Mouse (Mus musculus) urinary bladder, adult 18-20 months (tissue): ENCODE measurements around the gene St3gal3.

Source experiments
- DNase-seq, 2 experiments: peaks; one replicate each; pipeline ENCODE4 v3.0.0; 2022; ENCODE audit warnings: low spot score in 2 of 2, mixed read lengths in 2 of 2

St3gal3 gene

DNA sequence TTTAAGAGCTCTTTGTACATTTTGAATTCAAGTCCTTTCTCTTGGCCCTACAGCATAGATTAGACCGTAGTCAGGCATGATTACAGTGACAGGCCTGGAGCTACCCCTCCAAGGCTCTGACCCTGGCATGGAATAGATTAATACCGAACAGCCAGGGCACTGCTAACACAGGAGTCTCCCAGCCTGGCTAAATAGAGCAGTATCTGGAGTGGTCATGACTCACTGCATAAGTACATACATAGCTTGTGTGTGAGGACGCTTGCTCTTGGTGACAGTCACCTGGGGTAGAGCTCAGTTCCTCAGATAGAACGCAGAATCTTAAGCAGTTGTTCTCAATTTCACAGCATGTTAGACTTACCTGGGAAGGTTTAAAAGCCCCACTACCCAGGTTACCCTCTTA lies 112.3 kb downstream of the St3gal3 start:
- DNase-seq, result no peak

DNA sequence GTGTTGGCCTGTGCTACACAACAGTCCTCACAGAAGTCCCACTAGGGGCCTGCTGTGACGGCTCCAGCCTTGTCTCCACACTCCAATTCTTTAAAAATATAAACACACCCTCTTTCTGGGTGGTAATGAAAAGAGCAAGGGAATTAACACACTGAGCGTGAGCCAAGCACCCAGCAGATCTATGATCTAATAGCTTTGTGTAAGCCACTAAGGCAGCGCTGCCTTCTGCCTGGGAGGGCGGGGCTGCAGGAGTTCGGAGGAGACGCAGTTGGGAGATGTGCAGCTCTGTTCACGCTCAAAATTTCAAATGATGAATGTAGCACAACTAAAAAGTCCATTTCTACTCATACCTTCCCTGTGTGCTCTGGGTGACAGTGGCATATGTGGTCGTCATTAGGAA lies 115.1 kb downstream of the St3gal3 start:
- no peak for DNase-seq

DNA sequence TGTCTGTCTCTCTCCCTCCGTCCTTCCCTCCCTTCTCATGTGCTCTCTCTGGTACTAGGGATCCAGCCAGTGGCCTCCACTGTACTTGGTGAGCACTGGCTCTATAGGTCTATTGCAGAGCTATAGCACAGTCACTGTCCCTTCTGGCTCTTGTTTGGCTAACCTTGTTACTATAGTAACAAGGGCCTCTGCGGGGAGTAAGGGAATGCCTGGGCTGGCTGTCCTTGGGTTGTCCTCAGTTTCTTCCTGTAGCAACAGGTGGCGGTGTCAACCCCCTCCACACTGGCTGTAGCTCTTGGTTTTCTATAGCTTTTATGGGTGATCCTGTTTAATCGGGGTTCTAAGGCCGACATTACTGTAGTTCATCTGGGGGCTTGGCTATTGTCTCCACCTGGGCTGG lies 115.5 kb downstream of the St3gal3 start:
- no peak for DNase-seq

DNA sequence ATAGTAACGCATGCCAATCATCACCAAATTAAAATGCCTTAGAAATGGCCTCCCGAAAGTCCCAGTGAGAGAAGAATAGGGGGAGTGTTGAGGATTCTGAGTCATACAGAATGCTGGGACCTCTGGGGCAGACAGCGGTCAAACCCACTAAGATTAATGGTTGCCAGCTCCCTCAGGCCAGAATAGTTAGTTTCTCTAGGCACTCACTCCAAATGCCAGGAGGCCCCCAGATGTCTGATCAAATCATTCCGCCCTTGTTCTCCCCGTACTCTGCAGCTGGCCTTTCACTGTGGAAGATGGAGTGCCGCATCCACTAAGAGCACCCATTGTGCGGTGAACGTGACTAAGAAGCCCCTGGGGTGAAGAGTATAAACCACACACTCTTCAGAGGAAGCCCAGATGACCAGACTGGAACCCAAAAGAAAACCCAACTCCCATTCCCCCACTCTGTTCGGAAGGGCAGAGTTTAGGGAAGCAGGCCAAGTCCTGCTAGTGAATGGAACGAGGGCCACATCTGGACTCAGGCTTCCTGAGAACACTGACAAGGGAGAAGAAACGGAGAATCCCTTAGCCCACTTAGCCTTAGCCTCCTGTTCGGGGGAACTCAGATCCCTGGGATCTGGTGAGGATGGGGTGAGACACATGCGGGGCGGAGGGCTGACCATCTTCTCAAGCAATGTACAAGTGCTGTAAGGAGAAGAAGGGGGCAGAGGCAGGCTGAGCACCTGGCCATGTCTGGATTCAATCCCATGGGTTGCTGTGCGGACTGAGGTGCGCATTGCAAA lies 117.5 kb downstream of the St3gal3 start:
- no peak for DNase-seq

DNA sequence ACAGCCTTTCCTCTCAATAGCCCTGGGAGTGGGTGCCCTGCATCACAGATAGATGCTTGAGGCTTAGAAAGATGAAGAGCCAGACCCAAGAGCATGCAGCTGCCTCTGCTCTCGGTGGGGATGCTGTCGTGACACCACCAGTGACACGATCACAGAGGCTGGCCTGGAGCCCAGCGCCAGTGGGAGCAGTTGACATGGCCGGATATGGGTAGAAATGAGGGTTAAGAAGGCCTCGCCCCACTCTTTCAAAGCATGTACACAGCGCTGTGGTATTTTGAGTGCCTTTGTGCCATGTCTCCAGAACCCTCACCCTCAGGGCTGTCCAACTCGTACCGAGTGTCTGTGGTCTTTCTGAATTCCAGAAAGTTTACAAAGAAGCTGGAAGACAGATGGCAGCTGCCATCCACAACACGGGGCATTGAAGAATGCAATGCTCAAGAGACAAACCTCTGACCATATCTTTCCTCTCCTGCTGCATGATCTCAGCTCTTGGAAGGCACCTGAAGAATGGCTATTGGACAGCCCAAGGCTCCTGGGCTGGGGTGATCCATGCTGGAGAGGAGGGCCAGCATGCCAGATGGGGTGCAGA lies 118.3 kb downstream of the St3gal3 start:
- no peak for DNase-seq

DNA sequence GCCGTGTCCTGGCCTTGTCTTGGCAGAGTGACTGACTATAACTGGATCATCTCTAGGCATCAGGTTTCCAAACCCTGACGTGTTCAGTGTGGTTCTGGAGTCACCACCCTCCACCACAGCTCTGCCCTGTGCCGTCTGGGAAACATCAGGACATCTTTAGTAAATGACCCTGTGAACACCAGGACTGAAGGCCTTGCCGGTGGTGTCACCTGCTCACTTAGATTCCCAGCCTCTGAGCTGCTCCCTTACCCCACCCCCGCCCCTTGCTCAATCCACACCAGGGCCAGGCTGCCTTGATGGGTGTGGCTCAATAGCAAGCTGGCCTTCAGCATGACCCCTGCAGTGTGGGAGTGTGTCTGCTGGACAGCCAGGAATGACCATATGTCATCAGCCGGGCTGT lies 119.1 kb downstream of the St3gal3 start:
- no peak for DNase-seq

DNA sequence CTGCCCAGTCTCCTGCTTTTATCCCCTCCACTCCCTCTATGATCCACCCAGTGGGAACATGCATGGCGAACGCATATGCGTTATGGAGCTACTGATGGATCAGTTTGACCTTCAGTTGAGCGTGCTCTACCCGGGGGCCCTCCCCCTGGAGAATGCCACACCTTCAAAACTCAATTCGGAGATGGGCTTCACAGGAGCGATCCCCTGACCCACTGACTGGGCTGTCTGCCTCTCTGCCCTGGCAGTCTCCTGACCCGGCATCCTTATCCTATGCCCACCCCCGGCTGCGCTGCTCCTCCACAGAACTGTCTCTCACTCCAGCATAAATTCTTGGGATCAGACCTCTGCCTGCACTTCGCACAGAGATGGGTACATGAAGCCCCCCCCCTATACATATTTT lies 119.6 kb downstream of the St3gal3 start:
- no peak for DNase-seq

DNA sequence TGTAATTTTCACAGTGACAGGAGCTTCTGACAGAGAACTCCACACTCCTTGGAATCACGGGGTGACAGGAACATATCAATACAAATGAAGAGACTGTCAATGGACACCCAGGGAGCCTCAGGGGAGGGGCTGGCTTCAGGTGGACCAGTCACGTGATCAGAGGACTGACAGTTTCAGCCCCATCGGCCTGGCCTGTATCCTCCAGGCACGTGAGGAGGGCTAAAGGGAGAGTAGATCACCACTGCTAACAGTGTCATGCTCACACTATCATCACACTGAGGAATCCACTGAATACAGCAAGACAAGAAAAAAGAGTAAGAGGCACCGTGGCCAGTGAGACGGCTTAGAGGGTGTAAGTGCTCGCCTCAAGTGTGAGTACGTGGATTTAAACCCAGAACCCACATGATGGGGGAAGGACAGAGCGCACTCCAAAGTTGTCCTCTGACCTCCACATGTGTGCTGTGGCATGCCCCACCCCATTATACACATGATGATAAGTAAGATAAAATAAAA lies 124.0 kb downstream of the St3gal3 start:
- no peak for DNase-seq

DNA sequence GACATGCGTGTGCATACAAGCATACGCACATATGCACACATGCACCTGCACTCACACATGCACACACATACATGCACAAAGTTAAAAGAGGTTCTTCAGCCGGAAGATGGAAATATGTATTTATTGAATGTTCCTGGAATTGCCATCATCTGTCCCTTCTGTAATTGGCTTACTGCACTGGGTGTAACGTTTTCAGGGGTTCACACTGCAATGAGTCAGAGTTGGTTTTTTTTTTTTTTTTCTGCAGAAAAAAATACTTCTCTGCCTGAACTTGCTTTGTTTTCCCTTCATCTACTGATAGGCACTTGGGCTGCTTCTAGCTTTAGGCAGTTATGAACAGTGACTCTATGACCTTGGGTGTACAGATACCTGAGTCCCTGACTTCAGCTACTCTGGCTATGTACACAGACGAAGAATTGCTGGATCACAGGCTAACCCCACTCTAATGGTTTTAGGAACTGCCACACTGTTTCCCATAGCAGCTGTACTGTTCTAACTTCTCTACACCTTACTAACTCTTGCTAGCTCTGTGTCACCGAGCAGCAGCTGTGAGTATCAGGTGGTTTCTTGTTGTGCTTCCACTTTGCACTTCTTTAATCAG lies 126.2 kb downstream of the St3gal3 start:
- DNase-seq, result no peak

DNA sequence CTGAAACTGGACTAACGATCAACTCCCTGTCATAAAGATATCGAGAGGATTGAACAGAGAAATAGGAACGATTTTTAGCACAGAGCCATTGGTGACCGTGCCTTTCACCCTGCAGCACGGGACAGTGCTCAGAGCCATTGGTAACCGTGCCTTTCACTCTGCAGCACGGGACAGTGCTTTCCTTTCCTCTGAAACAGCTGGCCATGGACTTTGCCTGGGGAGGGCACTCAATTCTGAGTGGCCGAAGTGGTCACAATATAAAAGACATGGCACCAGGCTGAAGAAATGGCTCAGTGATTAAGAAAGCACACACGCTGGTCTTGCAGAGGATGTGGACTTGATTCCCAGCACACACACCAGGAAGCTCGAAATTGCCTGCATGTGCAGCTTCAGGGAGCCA lies 133.4 kb downstream of the St3gal3 start:
- no peak for DNase-seq

DNA sequence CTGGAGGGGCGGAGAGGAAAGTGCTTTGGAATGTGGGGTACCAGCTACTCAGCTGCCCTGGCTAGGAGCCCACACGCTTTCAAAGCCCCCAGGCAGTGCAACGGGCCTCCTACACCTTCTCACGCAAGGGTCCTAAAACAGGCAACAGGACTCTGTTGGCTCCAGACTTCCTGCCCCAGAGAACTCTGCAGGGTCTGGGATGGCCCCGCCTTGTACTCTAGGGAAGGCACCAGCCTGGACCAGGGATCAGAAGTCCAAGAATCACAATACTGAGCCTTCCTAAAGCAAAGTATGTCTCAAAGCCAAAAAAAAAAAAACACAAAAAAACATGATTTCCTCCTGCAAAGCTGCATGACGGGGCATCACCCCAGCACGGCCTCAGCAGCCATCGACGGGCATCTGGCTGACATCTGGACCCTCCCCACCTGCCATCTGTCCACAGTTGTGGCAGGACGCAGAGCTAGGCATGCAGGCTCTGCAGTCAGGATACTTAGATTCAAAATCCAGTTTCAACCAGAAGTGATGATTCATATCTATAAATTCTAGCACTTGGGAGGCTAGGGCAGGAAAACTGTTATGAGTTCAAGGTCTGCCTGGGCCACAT lies 134.0 kb downstream of the St3gal3 start:
- no peak for DNase-seq

DNA sequence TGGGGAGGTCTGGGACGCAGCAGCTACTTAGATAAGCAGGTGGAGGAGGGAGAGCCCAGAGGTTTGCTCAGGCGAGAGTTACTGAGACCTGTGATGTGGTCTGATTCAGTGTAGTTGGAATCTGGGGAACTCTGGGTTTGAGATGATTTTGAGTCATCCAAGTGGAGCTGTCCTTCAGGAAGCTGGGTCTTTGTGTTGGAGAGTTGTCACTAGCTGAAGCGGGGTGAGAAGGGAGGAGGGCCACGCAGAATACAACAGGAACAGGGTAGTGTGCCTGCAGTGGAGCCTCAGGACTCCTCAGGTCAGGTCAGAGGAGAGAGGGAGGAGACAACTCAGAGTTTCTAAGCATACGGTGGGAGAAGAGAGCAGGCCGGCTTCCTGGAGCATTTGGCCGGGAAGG lies 134.8 kb downstream of the St3gal3 start:
- DNase-seq, result no peak

DNA sequence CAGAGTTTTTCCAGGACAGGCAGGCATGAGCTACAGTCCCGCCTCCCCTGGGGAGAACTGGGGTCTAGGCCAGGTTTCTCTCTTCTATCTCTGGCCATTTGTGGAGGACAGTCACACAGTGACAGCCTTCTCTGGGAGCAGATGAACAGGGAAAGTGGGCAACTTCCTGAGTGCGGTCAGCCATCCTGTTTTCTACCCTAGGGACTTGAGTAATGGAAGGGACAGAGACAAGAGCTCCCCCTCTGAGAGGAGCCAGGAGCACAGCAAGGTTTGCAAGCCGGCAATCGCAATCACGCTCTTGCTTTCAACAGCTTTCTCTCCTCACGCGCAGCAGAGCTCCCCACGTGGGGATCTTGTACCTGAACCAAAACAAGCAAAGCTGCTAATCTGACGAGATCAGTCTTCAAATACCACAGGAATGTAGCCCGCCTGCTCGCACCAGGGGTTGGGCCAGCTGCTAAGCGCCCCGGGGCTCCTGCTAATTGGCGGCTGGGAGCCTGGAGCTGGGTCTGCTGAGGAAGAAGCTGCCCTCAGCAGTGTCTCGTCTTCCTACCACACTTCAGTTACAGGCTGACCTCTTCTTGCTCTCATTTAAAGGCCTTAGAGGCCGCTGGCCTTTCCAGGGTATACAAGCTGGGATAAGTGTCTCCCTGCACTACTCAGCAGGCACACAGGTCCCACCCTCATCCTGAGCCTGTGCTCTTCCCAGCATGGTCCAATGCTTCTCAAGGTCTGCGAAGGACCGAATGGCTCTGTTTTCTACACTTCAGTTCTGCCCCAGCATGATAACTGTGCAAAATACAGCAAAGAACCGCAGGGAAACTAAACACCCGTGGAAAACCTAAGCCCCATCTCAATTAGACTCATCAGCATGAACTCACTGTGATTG lies 137.1 kb downstream of the St3gal3 start:
- peak in 1 of 2 experiments; percentile 81 for DNase-seq

DNA sequence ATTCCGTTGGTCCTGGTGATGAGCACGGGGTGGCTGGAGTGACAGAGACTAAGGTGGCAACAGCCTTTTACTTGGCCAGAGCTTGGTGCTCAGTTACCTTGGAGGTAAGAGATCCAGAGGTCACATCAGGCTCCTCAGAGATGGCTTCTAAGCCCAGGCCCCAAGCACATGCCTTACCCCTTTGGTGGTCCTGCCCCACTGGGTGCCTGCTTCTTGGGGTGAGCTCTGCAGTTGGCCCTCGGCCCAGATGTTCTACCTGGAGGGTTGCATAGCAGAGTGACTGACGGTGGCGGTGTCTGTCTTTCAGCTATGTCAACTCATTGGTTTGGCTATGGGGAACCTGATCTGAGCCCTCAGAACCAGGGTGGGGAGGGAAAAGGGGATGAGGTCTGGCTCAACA lies 138.0 kb downstream of the St3gal3 start:
- no peak for DNase-seq

DNA sequence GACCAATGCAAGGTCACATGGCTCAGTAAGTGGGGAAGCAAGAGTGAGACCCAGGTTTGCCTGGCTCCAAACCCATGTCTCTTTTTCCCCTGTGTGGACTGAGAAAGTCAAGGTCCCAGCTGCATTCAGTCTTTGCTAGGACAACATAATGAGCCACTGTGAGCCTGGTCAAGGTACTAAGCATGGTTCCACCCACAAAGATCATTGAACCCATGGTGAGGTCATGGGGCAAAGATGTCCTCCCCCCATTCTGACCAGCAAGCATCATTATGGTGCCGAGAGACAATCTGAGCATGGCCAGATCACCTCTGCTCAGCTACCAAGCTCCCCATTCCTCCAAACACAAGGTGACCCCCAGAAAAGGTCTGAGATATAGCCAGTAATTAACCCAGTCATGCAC lies 139.3 kb downstream of the St3gal3 start:
- no peak for DNase-seq

DNA sequence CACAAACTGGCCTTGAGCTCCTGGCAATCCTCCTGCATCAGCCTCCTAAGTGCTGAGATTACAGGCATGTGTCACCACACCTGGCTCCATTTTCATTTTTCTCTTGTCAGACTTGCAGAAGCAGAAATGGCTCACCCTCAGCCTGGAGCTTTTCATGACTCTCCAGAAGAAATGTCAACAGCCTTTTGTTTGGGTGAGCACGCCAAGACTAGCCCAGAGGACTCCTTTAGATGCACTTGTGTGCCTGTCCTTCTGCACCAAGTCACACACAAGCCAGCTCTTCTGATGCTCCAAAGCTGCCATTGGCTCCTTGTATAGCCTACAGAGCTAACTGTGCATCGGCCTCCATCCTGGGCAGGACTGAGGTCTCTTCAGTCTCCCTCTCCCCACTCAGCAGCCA lies 141.3 kb downstream of the St3gal3 start:
- no peak for DNase-seq

DNA sequence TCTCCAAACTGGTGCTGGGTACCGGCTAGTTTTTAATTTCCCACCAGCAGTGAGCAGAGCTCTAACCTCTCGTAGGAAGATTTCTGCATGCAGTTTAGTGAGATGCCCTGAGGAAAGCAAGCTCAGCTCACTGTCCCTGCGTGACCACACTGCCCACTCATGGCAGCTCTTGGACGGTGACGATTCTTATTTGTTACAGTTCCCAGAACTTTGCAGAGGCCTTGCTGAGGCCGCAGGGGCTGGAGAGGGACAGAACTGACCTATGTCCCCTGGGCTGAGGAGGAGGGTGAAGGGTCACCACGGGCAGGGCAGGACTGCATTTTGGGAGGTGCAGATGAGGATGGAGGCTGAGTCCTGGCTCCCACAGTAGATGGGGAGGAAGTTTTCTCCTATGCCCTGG lies 141.8 kb downstream of the St3gal3 start:
- peak in 1 of 2 experiments; percentile 1 for DNase-seq

DNA sequence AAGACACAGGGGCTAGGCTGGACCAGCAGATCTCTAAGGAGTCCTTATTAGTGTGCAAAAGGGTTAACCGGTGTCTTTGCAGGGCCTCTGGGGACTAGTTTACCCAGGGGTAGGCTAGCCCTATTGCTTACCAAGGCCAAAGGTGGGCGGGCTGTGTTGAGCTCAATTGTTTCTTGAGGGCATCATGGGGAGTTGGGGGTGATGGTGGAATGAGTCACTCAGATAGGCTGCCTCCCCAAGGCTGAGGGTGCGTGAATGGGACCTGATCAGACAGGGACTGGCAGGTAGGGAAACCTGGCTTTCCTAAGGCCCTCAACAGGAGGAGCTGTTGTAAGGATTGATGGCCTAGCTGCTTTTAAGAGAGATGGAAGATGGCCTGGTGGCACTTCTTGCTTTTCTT lies 142.7 kb downstream of the St3gal3 start:
- no peak for DNase-seq

DNA sequence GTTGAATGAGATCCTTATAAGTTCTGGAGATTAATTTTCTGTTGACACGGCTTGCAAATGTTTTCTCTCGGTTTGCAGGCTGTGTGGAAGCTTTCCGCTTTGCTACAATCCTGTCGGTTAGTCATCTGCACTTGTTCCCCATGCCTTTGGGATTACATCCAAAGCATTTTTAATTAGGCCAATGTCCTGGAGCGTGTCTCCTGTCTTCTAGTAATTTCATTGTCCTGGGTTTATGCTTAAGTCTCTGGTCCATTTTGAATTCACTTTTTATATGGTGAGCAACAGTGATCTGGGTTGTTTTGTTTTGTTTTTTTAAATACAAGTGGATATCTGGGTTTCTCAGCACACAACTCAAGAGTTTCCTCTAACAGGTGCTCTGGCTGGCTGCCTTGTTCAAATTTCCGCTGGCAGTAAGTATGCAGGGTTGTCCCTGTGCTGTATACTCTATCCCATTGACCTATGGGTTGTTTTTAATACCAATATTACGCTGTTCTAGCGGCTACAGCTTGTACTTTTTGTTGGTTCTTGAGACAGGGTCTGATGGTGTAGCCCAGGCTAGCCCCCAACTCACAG lies 143.6 kb downstream of the St3gal3 start:
- no peak for DNase-seq

DNA sequence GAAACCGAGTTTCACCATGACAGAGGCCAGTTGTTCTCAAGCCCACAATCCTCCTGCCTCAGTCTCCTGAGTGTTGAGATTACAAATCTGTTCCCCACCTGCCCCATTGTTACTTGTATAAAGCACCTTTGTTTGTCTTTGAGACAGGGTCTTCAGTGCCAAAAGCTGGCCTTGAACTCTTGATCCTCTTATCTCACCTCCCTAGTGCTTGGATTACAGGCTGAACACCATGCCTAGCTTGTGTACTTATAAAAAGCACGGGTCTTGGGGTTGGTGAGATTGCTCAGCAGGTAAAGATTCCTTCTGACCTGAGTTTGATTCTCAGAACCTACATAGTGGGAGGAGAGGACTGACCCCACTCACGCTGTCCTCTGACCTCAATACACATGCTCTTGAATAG lies 144.1 kb downstream of the St3gal3 start:
- no peak for DNase-seq

DNA sequence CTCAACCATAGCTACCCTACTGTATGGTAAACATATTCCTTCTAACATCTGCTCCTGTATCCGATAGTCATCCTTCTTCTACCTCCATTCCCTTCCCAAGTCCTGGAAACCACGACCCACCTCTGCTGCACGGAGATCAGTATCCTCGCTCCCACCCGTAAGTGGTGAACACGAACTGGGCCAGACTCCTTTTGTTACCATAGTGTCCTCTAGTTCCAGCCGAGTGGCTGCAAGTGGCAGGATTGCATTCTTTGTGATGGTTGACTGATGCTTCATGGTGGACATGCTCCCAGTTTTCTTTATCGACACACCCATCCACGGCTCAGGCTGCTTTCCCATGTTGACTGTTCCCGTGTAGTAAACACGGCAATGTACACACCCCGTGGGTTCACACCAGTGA lies 144.9 kb downstream of the St3gal3 start:
- no peak for DNase-seq
